Mouse (Mus musculus) lung, postnatal 0 days (tissue): ENCODE data around the gene Vmn2r107. TPM values are rescaled to one million over a fixed set of nuclear protein-coding genes. Genes with fewer than 3 reads are reported as not detected.

Experiments used
- ATAC-seq: fragments of 200-750 bp; cut with Nextera tagmentation; 2 replicates; pipeline ENCODE4 v1.8.0; 2017; ENCODE audit warnings: moderate library complexity
- DNase-seq: peaks from one replicate; pipeline ENCODE4 v3.0.0-alpha.2; 2016; ENCODE audit warnings: low spot score
- H3K27ac ChIP-seq: fragments of 300-500 bp; sonication (generic); 2 replicates; pipeline ENCODE4 v1.5.1; 2014; ENCODE audit warnings: antibody characterized with exemption, mild to moderate bottlenecking, low read length, mixed read lengths
- H3K27me3 ChIP-seq: fragments of 300-500 bp; sonication (generic); replicated peaks from 2 replicates; pipeline ENCODE4 v1.6.1; 2014; ENCODE audit warnings: low read length, mixed read lengths; ENCODE audit not compliant: insufficient read depth
- H3K36me3 ChIP-seq: fragments of 300-500 bp; sonication (generic); 2 replicates; pipeline ENCODE4 v1.6.1; 2014; ENCODE audit warnings: low read length, mixed read lengths; ENCODE audit not compliant: insufficient read depth
- H3K4me1 ChIP-seq: fragments of 300-500 bp; sonication (generic); 2 replicates; pipeline ENCODE4 v1.6.1; 2014; ENCODE audit warnings: antibody characterized with exemption, low read depth, low read length, mixed read lengths; ENCODE audit not compliant: insufficient read depth
- H3K4me2 ChIP-seq: fragments of 300-500 bp; sonication (generic); replicated peaks from 2 replicates; pipeline ENCODE4 v1.6.1; 2014; ENCODE audit warnings: low read depth, mild to moderate bottlenecking, low read length, moderate library complexity, mixed read lengths
- H3K4me3 ChIP-seq: fragments of 300-500 bp; sonication (generic); 2 replicates; pipeline ENCODE4 v1.5.1; 2014; ENCODE audit warnings: low read depth, low read length
- H3K9ac ChIP-seq: fragments of 300-500 bp; sonication (generic); replicated peaks from 2 replicates; pipeline ENCODE4 v1.6.1; 2014; ENCODE audit warnings: low read depth, mild to moderate bottlenecking
- H3K9me3 ChIP-seq: fragments of 300-500 bp; sonication (generic); 2 replicates; pipeline ENCODE4 v1.6.1; 2016; ENCODE audit warnings: low read length, mixed read lengths
- CTCF ChIP-seq: IDR thresholded peaks from 2 replicates; pipeline ENCODE4 v1.5.1; 2016; ENCODE audit warnings: antibody characterized with exemption, mild to moderate bottlenecking
- EP300 ChIP-seq: IDR thresholded peaks from 2 replicates; pipeline ENCODE4 v1.6.1; 2016; ENCODE audit warnings: antibody characterized with exemption, mild to moderate bottlenecking, control low read depth
- WGBS: fragments of 180-500 bp; shearing (Covaris S2); extraction: QIAGEN DNeasy Blood & Tissue Kit; methylation state at CpG from one replicate; pipeline ENCODE4 v1.1.7; 2014; 5-methylcytosine and 5-hydroxymethylcytosine counted together
- polyA plus RNA-seq: library from polyadenylated mRNA; unstranded; fragments of >200 nt; fragmentation: Nextera tagmentation; extraction: Ambion mirVana; gene quantifications from 2 replicates; pipeline ENCODE4 v1.2.1, GENCODE M21; 2015

The Vmn2r107 gene
- not detected in 2 replicates for polyA plus RNA-seq

- Histone ChIP-seq H3K4me1 (no peaks in the 10 kb centered on the region), H3K4me2 (no peak within 1 kb of the TSS), H3K4me3 (no peak within 1 kb of the TSS), H3K27me3 (no peaks in the 10 kb centered on the region), H3K9me3 (no peaks in the 10 kb centered on the region), H3K9ac (no peak within 1 kb of the TSS), H3K27ac (no peak within 1 kb of the TSS), H3K36me3 (no peaks in the 10 kb centered on the region)
- no peak for DNase-seq
- TF ChIP-seq EP300, result no peak
- no peak for TF ChIP-seq CTCF
- no peak for ATAC-seq
- WGBS, result 31% methylated on average over 2 of the region's 2 CpGs
Measured at GRCm38 (mm10) chr17:20344942-20345341, at the start of gene Vmn2r107. Gene Vmn2r107 (plus strand): TSS chr17:20345242.

GRCm38 (mm10) chr17:20305790-20306189, 39.3 kb upstream of the Vmn2r107 start:
- Histone ChIP-seq H3K9me3 (no peaks in the 10 kb centered on the region), H3K4me1 (no peaks in the 10 kb centered on the region), H3K27ac (no peak overlapping the region), H3K9ac (no peak overlapping the region), H3K36me3 (no peaks in the 10 kb centered on the region), H3K4me3 (no peak overlapping the region), H3K27me3 (no peaks in the 10 kb centered on the region), H3K4me2 (no peak overlapping the region)
- WGBS, result 88% methylated on average over 1 of the region's 1 CpGs
- no peak for ATAC-seq
- TF ChIP-seq EP300 (no peak), CTCF (no peak)
- no peak for DNase-seq

- DNase-seq (no peak), ATAC-seq (no peak)
- Histone ChIP-seq H3K9me3 (peaks cover 9% of the 10 kb centered on the region; the same call in 1 of the 2 replicates), H3K36me3 (no peaks in the 10 kb centered on the region), H3K27me3 (no peaks in the 10 kb centered on the region), H3K4me3 (no peak overlapping the region), H3K9ac (no peak overlapping the region), H3K27ac (no peak overlapping the region), H3K4me1 (no peaks in the 10 kb centered on the region), H3K4me2 (no peak overlapping the region)
- TF ChIP-seq CTCF, result no peak
- TF ChIP-seq EP300, result no peak
- 32% methylated on average over 2 of the region's 2 CpGs for WGBS
Measured at GRCm38 (mm10) chr17:20399105-20399504, 54.1 kb downstream of the Vmn2r107 start.

- Histone ChIP-seq H3K9ac (no peak within 1 kb of the TSS), H3K4me2 (no peak within 1 kb of the TSS), H3K4me3 (no peak within 1 kb of the TSS), H3K27me3 (no peaks in the 10 kb centered on the region), H3K9me3 (no peaks in the 10 kb centered on the region), H3K27ac (no peak within 1 kb of the TSS), H3K4me1 (no peaks in the 10 kb centered on the region), H3K36me3 (no peaks in the 10 kb centered on the region)
- 8% methylated on average over 1 of the region's 1 CpGs for whole genome bisulfite sequencing
- ATAC-seq (no peak), DNase-seq (no peak)
- TF ChIP-seq EP300 (no peak), CTCF (no peak)
Measured at GRCm38 (mm10) chr17:20413846-20414245, 68.8 kb downstream of the Vmn2r107 start, which contains the start of gene Vmn1r224. Gene Vmn1r224 (plus strand): TSS chr17:20414146.

Other genes starting within 250 kb of the Vmn2r107 start
- gene Fpr-rs7, start 231.0 kb upstream of the Vmn2r107 start, polyA plus RNA-seq, result not detected in 2 replicates
- gene Fpr-rs6, start 162.1 kb upstream of the Vmn2r107 start, polyA plus RNA-seq, result not detected in 2 replicates
- not detected in 2 replicates for gene Vmn2r105, start 110.2 kb upstream of the Vmn2r107 start, polyA plus RNA-seq
- gene Vmn2r106, start 59.7 kb upstream of the Vmn2r107 start, polyA plus RNA-seq, result not detected in 2 replicates
- not detected in 2 replicates for gene Vmn1r224, start 68.9 kb downstream of the Vmn2r107 start, polyA plus RNA-seq
- gene Vmn2r108, start 136.1 kb downstream of the Vmn2r107 start, polyA plus RNA-seq, result not detected in 2 replicates
- gene Vmn1r225, start 152.9 kb downstream of the Vmn2r107 start, polyA plus RNA-seq, result not detected in 2 replicates
- not detected in 2 replicates for gene Vmn2r109, start 219.5 kb downstream of the Vmn2r107 start, polyA plus RNA-seq